In genomic region chr4:62207851-62208695, GRCm38 (mm10) we compare ENCODE assay signal across 8 mouse cellular contexts. TPM values are rescaled to one million over a fixed set of nuclear protein-coding genes. Genes with fewer than 3 reads are reported as not detected.
DNase-seq lines count a peak whose midpoint lies in the region; ATAC-seq lines count a peak whose summit lies in the region.

No protein-coding gene starts in this region.

- H3K4me2 ChIP-seq in intestine, embryonic 14.5 days (ENCODE audit: low read length) = peak overlapping the region; percentile 75

- H3K36me3 ChIP-seq in intestine, embryonic 14.5 days (ENCODE audit: control insufficient read depth, insufficient read depth, low read length) = peaks cover 15% of the 10 kb centered on the region
- H3K36me3 ChIP-seq in macrophage (ENCODE audit: inconsistent target) = no peaks in the 10 kb centered on the region

- ATAC-seq in intestine, embryonic 14.5 days (replicated peaks; ENCODE audit: low FRiP score, low TSS enrichment, low read depth) = peak; percentile 98

- peak; percentile 94 for DNase-seq in adrenal gland, postnatal 10 days
- DNase-seq in embryo, embryonic 10.5 days (ENCODE audit: low spot score) = peak; percentile 90
- DNase-seq in gastrocnemius, postnatal 25 days = peak; percentile 81
- peak; percentile 97 for DNase-seq in intestine, embryonic 14.5 days (ENCODE audit: low spot score)
- DNase-seq in left cerebral cortex, adult 9 months (ENCODE audit: low spot score in 2 of 2) = peak; percentile 82 to 92
- peak; percentile 88 to 89 for DNase-seq in right cerebral cortex, postnatal 36 days (ENCODE audit: low spot score in 2 of 2)
- DNase-seq in T-cell, adult 2 months (ENCODE audit: low spot score) = no peak

- peak overlapping the region; percentile 91 for H3K27ac ChIP-seq in intestine, embryonic 14.5 days (ENCODE audit: low read depth)
- H3K27ac ChIP-seq in macrophage = no peak overlapping the region

- H3K4me3 ChIP-seq in intestine, embryonic 14.5 days (ENCODE audit: low read depth, low read length) = peak overlapping the region; percentile 64
- peak overlapping the region; percentile 8; the same call in 1 of the 2 replicates for H3K4me3 ChIP-seq in macrophage (ENCODE audit: inconsistent target)

- no peaks in the 10 kb centered on the region for H3K9me3 ChIP-seq in intestine, embryonic 14.5 days (ENCODE audit: control insufficient read depth, low read length)

- under 1% methylated on average over 45 of the region's 45 CpGs for WGBS in intestine, embryonic 14.5 days
- 5% methylated on average over 45 of the region's 45 CpGs for WGBS in macrophage (ENCODE audit: missing documents)

- H3K4me1 ChIP-seq in intestine, embryonic 14.5 days (replicated peaks; ENCODE audit: control insufficient read depth, insufficient read depth, low read length) = peaks cover 15% of the 10 kb centered on the region

- no peaks in the 10 kb centered on the region for H3K79me2 ChIP-seq in macrophage (ENCODE audit: inconsistent target)

- no peaks in the 10 kb centered on the region for H3K27me3 ChIP-seq in intestine, embryonic 14.5 days (replicated peaks; ENCODE audit: control insufficient read depth, insufficient read depth, low read length)

- peak overlapping the region; percentile 54 for H3K9ac ChIP-seq in intestine, embryonic 14.5 days (ENCODE audit: low read length)

RNA-seq across cellular contexts. Expression of gene Zfp37, which starts 22.8 kb away (rescaled TPM):
- 1 to 10 TPM; 5.0 to 6.0 TPM for total RNA-seq in adrenal gland, postnatal 10 days (2021)
- 1 to 10 TPM in 1 of 2 experiments, under 1 TPM in 1; 0.86 to 1.2 TPM for total RNA-seq in gastrocnemius, postnatal 25 days (2021)
- polyA plus RNA-seq in intestine, embryonic 14.5 days (2014; fragmentation: Nextera tagmentation; extraction: Ambion mirVana) = 9.9 and 12.4 TPM in 2 replicates
- under 1 TPM in 6 of 26 experiments, not detected in 20; 0.22 to 0.85 (median 0.48) TPM for total RNA-seq in macrophage (2018; cell fraction: chromatin; rRNA removed)
- total RNA-seq in macrophage (2018; cell fraction: cytosol; rRNA removed) = under 1 TPM in 11 of 26 experiments, not detected in 15; 0.03 to 0.29 (median 0.06) TPM
- under 1 TPM in 9 of 26 experiments, not detected in 17; 0.18 to 0.69 (median 0.22) TPM for total RNA-seq in macrophage (2018; cell fraction: nucleus; rRNA removed)
- 0.04 TPM in 1 of 3 replicates, not detected in the others for polyA plus RNA-seq in macrophage (2018)

RNA-seq across cellular contexts. Expression of gene Slc31a2, which starts 54.3 kb away (rescaled TPM):
- 10 to 100 TPM; 14.8 to 16.6 TPM for total RNA-seq in adrenal gland, postnatal 10 days (2021)
- total RNA-seq in gastrocnemius, postnatal 25 days (2021) = 1 to 10 TPM; 3.9 to 4.6 TPM
- 13.6 and 14.5 TPM in 2 replicates for polyA plus RNA-seq in intestine, embryonic 14.5 days (2014; fragmentation: Nextera tagmentation; extraction: Ambion mirVana)
- 100 to 1,000 TPM in 20 of 26 experiments, 10 to 100 TPM in 6; 30.8 to 346 (median 186) TPM for total RNA-seq in macrophage (2018; cell fraction: chromatin; rRNA removed)
- 100 to 1,000 TPM in 16 of 26 experiments, 10 to 100 TPM in 10; 40.5 to 406 (median 208) TPM for total RNA-seq in macrophage (2018; cell fraction: cytosol; rRNA removed)
- 100 to 1,000 TPM in 24 of 26 experiments, 10 to 100 TPM in 2; 78.8 to 617 (median 339) TPM for total RNA-seq in macrophage (2018; cell fraction: nucleus; rRNA removed)
- polyA plus RNA-seq in macrophage (2018) = 40.1 to 89.6 TPM (median 57.2 TPM) in 3 replicates

RNA-seq across cellular contexts. Expression of gene Mup21, which starts 57.4 kb away (rescaled TPM):
- not detected for total RNA-seq in adrenal gland, postnatal 10 days (2021)
- total RNA-seq in gastrocnemius, postnatal 25 days (2021) = not detected
- not detected in 2 replicates for polyA plus RNA-seq in intestine, embryonic 14.5 days (2014; fragmentation: Nextera tagmentation; extraction: Ambion mirVana)
- total RNA-seq in macrophage (2018; cell fraction: chromatin; rRNA removed) = not detected
- total RNA-seq in macrophage (2018; cell fraction: cytosol; rRNA removed) = not detected
- not detected for total RNA-seq in macrophage (2018; cell fraction: nucleus; rRNA removed)
- not detected in 3 replicates for polyA plus RNA-seq in macrophage (2018)
